Mouse (Mus musculus): Measurements from ENCODE around the gene Iqch.

- TF ChIP-seq CTCF (IDR thresholded peaks at IDR 0.05; ENCODE audit: low read depth) (no peak), EP300 (IDR thresholded peaks at IDR 0.05; ENCODE audit: low read depth) (no peak)
Measured at GRCm38 (mm10) chr9:63608006-63608405, 5.7 kb upstream of the Iqch start.

Data from liver, postnatal 0 days (tissue).